Mouse (Mus musculus): Measurements from ENCODE around the gene Icam5. TPM values are rescaled to one million over a fixed set of nuclear protein-coding genes. Genes with fewer than 3 reads are reported as not detected.
A peak's percentile ranks its signal among the peaks of the same experiment; 100 is the strongest.

The Icam5 gene
- polyA plus RNA-seq, 1 experiment: 4.2 TPM

- H3K4me1 ChIP-seq (ENCODE audit: control insufficient read depth, insufficient read depth, low read length): peaks cover 58% of the 10 kb centered on the region
- H3K4me3 ChIP-seq (ENCODE audit: control insufficient read depth, low read depth, low read length): no peak overlapping the region
- H3K27me3 ChIP-seq (ENCODE audit: control insufficient read depth, insufficient read depth, low read length): no peaks in the 10 kb centered on the region; the same call in 1 of the 2 replicates
- H3K36me3 ChIP-seq (ENCODE audit: control insufficient read depth, insufficient read depth, low read length): no peaks in the 10 kb centered on the region
- no peak overlapping the region for H3K27ac ChIP-seq (ENCODE audit: control insufficient read depth, insufficient read depth, low read depth, low read length)
- no peak for TF ChIP-seq POLR2A (IDR thresholded peaks at IDR 0.05; ENCODE audit: control insufficient read depth, low read depth, low read length)
- TF ChIP-seq CTCF (IDR thresholded peaks at IDR 0.05; ENCODE audit: control insufficient read depth, insufficient read depth, insufficient replicate concordance, low read depth, low read length): no peak
These were observed 2.7 kb downstream of the Icam5 start for GRCm38 (mm10) chr9:21034481-21035085.

DNA sequence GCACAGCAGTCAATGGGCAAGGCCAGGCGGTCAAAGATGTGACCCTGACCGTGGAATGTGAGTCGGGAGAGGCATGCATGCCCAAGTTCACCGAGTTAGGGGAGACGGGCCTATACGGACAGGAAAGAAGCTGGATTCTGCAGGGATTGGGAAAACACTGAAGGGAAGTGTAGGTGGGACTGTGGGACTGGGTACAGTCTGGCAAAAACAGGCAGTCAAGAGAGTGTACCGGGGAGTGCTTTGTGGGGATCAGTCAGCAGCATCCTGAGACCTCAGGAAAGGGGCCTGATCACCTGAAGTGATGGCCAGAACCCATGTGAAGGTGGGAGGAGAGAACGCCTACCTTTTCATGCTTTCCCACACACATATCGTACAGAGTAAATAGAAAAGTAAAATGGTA, 3.7 kb downstream of the Icam5 start:
- TF ChIP-seq POLR2A (IDR thresholded peaks at IDR 0.05; ENCODE audit: control insufficient read depth, low read depth, low read length) (no peak), CTCF (IDR thresholded peaks at IDR 0.05; ENCODE audit: control insufficient read depth, insufficient read depth, insufficient replicate concordance, low read depth, low read length) (no peak)
- Histone ChIP-seq H3K27me3 (ENCODE audit: control insufficient read depth, insufficient read depth, low read length) (no peaks in the 10 kb centered on the region; the same call in 1 of the 2 replicates), H3K27ac (ENCODE audit: control insufficient read depth, insufficient read depth, low read depth, low read length) (no peak overlapping the region), H3K4me1 (ENCODE audit: control insufficient read depth, insufficient read depth, low read length) (peaks cover 53% of the 10 kb centered on the region), H3K4me3 (ENCODE audit: control insufficient read depth, low read depth, low read length) (no peak overlapping the region), H3K36me3 (ENCODE audit: control insufficient read depth, insufficient read depth, low read length) (no peaks in the 10 kb centered on the region)

- Histone ChIP-seq H3K27ac (ENCODE audit: control insufficient read depth, insufficient read depth, low read depth, low read length) (no peak overlapping the region), H3K4me1 (ENCODE audit: control insufficient read depth, insufficient read depth, low read length) (peaks cover 51% of the 10 kb centered on the region), H3K4me3 (ENCODE audit: control insufficient read depth, low read depth, low read length) (no peak overlapping the region), H3K27me3 (ENCODE audit: control insufficient read depth, insufficient read depth, low read length) (no peaks in the 10 kb centered on the region; the same call in 1 of the 2 replicates), H3K36me3 (ENCODE audit: control insufficient read depth, insufficient read depth, low read length) (no peaks in the 10 kb centered on the region)
- no peak for TF ChIP-seq CTCF (IDR thresholded peaks at IDR 0.05; ENCODE audit: control insufficient read depth, insufficient read depth, insufficient replicate concordance, low read depth, low read length)
- no peak for TF ChIP-seq POLR2A (IDR thresholded peaks at IDR 0.05; ENCODE audit: control insufficient read depth, low read depth, low read length)
These were observed 4.3 kb downstream of the Icam5 start for GRCm38 (mm10) chr9:21036161-21036560.

GRCm38 (mm10) chr9:21036666-21037065, 4.8 kb downstream of the Icam5 start:
- H3K4me1 ChIP-seq (ENCODE audit: control insufficient read depth, insufficient read depth, low read length): peaks cover 46% of the 10 kb centered on the region
- H3K27me3 ChIP-seq (ENCODE audit: control insufficient read depth, insufficient read depth, low read length): no peaks in the 10 kb centered on the region; the same call in 1 of the 2 replicates
- no peak for TF ChIP-seq CTCF (IDR thresholded peaks at IDR 0.05; ENCODE audit: control insufficient read depth, insufficient read depth, insufficient replicate concordance, low read depth, low read length)
- TF ChIP-seq POLR2A (IDR thresholded peaks at IDR 0.05; ENCODE audit: control insufficient read depth, low read depth, low read length): no peak
- H3K27ac ChIP-seq (ENCODE audit: control insufficient read depth, insufficient read depth, low read depth, low read length): no peak overlapping the region
- H3K36me3 ChIP-seq (ENCODE audit: control insufficient read depth, insufficient read depth, low read length): no peaks in the 10 kb centered on the region
- peak overlapping the region; percentile 6; the same call in 1 of the 2 replicates for H3K4me3 ChIP-seq (ENCODE audit: control insufficient read depth, low read depth, low read length)

- peak overlapping the region; percentile 35 for H3K4me3 ChIP-seq (ENCODE audit: control insufficient read depth, low read depth, low read length)
- H3K27me3 ChIP-seq (ENCODE audit: control insufficient read depth, insufficient read depth, low read length): no peaks in the 10 kb centered on the region; the same call in 1 of the 2 replicates
- no peak overlapping the region for H3K27ac ChIP-seq (ENCODE audit: control insufficient read depth, insufficient read depth, low read depth, low read length)
- peaks cover 38% of the 10 kb centered on the region for H3K4me1 ChIP-seq (ENCODE audit: control insufficient read depth, insufficient read depth, low read length)
- H3K36me3 ChIP-seq (ENCODE audit: control insufficient read depth, insufficient read depth, low read length): no peaks in the 10 kb centered on the region
- TF ChIP-seq CTCF (IDR thresholded peaks at IDR 0.05; ENCODE audit: control insufficient read depth, insufficient read depth, insufficient replicate concordance, low read depth, low read length) (no peak), POLR2A (IDR thresholded peaks at IDR 0.05; ENCODE audit: control insufficient read depth, low read depth, low read length) (no peak)
These were observed 5.6 kb downstream of the Icam5 start for GRCm38 (mm10) chr9:21037481-21037891.

DNA sequence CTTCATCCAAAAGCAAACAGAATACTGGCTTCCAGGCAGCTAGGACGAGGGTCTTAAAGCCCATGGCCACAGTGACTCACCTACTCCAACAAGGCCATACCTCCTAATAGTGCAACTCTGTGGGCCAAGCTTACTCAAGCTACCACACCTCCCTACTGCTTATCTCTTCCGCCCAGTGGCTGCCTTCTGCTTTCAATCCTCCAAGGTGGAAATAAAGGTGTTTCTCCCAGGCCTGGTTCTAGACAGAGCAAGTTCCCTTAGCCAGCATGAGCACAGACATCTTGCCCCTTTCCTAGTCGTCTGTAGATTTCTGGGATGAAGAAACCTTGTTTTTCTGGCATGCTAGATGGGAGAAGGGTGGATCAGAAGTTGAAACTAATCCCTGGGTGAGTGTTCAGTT, 7.9 kb downstream of the Icam5 start:
- Histone ChIP-seq H3K4me1 (ENCODE audit: control insufficient read depth, insufficient read depth, low read length) (peaks cover 24% of the 10 kb centered on the region), H3K27ac (ENCODE audit: control insufficient read depth, insufficient read depth, low read depth, low read length) (no peak overlapping the region), H3K27me3 (ENCODE audit: control insufficient read depth, insufficient read depth, low read length) (no peaks in the 10 kb centered on the region), H3K4me3 (ENCODE audit: control insufficient read depth, low read depth, low read length) (no peak overlapping the region), H3K36me3 (ENCODE audit: control insufficient read depth, insufficient read depth, low read length) (no peaks in the 10 kb centered on the region)
- no peak for TF ChIP-seq CTCF (IDR thresholded peaks at IDR 0.05; ENCODE audit: control insufficient read depth, insufficient read depth, insufficient replicate concordance, low read depth, low read length)
- TF ChIP-seq POLR2A (IDR thresholded peaks at IDR 0.05; ENCODE audit: control insufficient read depth, low read depth, low read length): no peak

DNA sequence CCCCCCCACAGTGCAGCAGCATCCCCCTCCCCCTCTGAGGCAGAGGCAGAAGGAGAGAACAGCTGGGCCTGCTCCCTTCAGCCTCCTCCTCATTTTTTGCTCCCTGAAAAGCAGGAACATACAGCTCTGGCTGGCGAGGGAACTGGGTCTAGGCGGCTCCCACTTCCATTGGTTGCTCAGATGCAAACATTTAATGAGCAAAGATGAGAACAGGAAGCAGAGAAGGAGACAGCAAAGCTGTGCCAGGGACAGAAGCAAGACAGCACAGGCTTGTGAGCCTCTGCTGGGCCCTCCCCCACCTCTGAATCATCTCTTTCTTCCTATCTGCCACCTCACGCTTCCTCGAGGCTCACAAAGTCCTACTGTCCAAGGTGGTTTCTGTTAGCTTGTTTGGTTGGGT, 9.4 kb downstream of the Icam5 start:
- Histone ChIP-seq H3K27ac (ENCODE audit: control insufficient read depth, insufficient read depth, low read depth, low read length) (no peak overlapping the region), H3K4me3 (ENCODE audit: control insufficient read depth, low read depth, low read length) (no peak overlapping the region), H3K27me3 (ENCODE audit: control insufficient read depth, insufficient read depth, low read length) (no peaks in the 10 kb centered on the region), H3K4me1 (ENCODE audit: control insufficient read depth, insufficient read depth, low read length) (peaks cover 16% of the 10 kb centered on the region), H3K36me3 (ENCODE audit: control insufficient read depth, insufficient read depth, low read length) (no peaks in the 10 kb centered on the region)
- TF ChIP-seq POLR2A (IDR thresholded peaks at IDR 0.05; ENCODE audit: control insufficient read depth, low read depth, low read length): no peak
- TF ChIP-seq CTCF (IDR thresholded peaks at IDR 0.05; ENCODE audit: control insufficient read depth, insufficient read depth, insufficient replicate concordance, low read depth, low read length): no peak
